Mouse (Mus musculus): ENCODE measurements around the gene Mov10.
"Not testable (repeated sequence)": the region's sequence is repeated elsewhere in the genome, so short reads cannot be mapped to it uniquely, and the experiment has no call there.

The Mov10 gene

DNA sequence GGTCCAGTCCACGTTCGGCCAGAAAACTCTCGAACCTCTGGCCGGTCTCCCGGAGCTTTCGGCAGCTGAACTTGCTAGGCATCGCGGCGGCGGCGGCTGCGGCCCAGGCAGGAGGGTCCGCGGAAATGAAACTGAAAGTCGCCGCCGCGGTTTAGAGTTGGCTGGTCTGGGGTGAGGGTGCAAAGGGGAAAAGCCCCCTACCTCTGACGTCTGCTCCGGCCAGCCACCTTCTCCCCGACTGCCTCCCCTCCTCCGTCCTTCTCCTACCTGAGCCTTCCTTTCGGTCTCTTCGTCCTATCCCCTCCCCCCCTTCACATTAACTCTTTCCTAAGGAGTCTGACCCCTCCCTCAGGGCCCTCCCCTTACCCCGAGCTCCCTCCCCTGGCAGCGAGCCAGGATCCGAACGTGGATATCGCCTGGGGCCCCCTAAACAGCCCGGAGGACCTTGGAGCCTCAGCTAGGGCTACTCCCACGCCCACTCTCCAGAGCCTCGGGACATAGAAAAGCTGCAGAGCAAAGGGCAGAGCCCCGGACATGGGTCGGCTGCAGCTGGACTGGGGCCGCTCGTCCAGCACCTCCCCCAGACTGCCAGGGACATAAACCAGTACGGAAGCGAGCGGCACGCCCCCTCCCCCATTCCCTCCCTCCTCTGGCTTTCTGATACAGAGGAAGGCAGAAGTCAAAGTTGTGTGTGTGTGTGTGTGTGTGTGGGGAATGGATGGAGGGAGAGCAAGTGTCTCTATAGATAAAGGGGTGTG lies at the start of gene Mov10:
Mov10 (minus strand) TSS at position 573 of the 758 bp plus-strand sequence.
- CTCF ChIA-PET, result interaction anchor here (0.7 kb wide), 1 partner anchor 43 kb away, joined by 8 read pairs; no protein-coding TSS in a partner anchor

DNA sequence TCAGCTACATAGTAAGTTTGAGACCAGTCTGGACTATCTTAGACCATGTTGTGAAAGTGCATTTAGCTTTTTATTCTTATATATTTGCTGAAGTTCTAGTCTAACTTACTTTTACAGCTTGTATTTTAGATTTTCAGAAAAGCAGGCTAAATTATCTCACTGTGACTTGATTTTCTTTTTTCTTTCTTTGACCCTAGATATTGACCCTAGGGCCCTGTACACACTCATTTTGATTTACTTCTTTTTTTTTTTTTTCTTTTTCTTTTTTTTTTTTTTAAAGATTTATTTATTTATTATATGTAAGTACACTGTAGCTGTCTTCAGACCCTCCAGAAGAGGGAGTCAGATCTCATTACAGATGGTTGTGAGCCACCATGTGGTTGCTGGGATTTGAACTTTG lies 48.3 kb upstream of the Mov10 start:
- CTCF ChIA-PET, result interaction anchor here (0.7 kb wide), 1 partner anchor 81 kb away, joined by 7 read pairs; no protein-coding TSS in a partner anchor

DNA sequence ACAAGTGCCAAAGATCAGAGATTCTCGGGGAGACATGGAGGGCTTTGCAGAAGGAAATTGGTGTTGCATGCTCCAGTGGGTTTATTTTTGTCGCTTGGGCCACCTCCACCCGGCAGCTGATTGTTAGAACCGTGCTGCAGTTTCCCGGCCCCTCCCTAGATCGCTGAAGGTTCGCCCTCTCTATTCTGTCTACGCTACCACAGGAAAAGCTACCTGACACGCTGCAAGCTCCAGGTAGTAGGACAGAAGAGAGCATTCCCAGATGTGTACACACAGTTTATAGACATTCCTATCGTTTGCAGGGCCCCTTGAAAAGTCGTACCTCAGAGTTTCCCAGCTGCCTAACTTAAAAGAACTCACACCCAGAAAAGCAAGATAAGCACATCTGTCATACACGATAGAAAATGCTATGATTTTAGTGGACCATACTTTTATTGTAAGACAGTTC lies 47.0 kb upstream of the Mov10 start:
- CTCF ChIA-PET, result interaction anchor here (0.6 kb wide), 1 partner anchor 35 kb away, joined by 8 read pairs; no protein-coding TSS in a partner anchor

DNA sequence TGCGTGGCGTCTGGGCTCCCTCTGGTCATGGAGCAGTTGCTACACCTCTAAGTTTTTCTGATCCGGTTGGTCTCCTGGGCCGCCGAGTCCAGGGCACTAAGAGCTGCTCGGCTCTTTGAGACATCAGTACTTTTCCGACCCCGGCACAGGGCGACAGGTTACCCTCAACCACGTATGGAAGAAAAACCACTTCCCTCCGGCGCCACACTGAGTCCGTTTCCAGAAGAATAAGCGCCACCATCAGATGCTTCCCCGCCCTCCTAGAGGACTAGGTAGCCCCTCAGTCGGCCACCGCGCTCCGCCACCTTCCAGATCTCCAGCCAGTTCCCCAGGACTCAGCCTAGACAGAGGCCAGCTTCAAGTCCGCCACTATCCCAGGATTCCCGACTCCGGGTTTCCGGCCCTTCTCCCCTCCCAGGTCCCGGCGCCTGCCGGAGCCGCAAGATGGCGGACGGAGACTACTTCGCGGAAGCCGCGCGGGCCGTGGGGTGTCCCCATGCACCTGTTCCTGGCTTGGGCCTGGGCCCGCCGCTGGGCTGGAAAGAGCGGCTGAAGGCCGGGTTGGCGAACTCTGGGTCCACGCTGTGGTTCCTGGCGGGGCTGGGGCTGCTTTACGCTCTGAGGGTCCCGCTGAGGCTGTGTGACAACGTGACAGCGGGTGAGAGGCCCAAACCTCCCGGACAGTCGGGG lies 46.4 kb upstream of the Mov10 start:
- CTCF ChIA-PET, result interaction anchor here (0.6 to 1.1 kb wide), 2 partner anchors 9 to 1857 kb away, joined by 3 read pairs; no protein-coding TSS in a partner anchor

DNA sequence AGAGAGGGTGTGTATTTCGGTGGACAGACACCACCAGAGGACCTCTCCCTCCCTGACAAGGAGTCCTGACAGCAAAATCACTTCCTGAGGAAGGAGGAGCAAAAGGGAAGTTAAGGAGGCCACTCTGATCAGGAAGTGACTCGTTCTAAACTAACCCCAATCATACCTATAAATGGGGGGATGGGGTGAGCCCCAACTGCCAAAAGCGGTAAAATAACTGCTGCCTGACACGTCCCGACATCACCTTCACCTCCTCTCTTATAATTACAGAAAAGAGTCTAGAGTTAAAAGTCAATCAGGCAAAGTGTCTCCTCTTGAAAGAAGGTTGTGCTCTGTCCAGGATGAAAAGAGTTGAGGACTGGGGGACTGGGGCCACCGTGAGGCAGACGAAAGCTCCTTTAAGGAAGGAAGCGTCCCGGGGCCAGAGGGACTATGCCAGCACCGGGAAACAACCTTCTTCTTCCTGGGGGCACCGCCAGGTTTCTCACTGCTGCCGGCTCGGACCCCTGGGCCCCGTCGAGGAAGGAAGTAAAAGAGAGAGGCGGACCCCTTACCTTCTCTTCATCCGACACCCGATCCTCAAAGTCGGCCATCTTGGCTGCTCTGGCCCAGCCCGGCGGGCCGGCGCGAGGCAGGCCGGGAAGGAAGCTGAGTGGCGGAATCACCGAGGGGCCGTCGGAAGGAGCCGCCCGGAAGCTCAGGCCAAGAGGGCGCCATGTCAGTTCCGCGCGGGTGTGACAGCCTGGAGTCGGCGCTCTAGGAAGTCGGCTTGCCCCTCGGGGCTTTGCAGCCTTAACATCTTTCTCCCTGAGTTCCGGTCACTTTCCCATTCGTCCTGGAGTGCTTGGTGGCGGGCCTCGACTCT lies 45.7 kb upstream of the Mov10 start, which contains the start of the genes St7l and Capza1:
St7l (plus strand) TSS at position 220 of the 865 bp plus-strand sequence.
Capza1 (minus strand) TSS at position 720 of the 865 bp plus-strand sequence.
- CTCF ChIA-PET, result interaction anchor here (0.6 to 1.1 kb wide), 2 partner anchors 8 to 1858 kb away, joined by 3 read pairs; no protein-coding TSS in a partner anchor

DNA sequence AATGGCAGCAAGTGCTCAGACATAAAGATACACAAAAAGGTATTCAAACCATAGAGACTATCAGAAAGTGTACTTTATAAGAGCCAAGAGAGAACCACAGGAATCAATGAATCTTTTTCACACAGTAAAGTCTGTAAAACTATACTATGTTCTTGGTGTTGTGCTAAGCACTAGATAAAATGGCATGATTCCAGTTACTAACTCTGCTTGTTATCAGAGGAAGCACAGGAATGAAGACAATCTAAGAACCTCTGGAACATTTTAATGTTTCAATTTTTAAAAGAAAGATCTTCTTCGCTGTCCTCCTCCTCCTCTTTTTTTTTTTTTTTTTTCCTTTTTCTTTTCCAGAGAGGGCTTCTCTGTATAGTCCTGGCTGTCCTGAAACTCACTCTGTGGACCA lies 40.2 kb upstream of the Mov10 start:
- CTCF ChIA-PET, result no interaction called here

DNA sequence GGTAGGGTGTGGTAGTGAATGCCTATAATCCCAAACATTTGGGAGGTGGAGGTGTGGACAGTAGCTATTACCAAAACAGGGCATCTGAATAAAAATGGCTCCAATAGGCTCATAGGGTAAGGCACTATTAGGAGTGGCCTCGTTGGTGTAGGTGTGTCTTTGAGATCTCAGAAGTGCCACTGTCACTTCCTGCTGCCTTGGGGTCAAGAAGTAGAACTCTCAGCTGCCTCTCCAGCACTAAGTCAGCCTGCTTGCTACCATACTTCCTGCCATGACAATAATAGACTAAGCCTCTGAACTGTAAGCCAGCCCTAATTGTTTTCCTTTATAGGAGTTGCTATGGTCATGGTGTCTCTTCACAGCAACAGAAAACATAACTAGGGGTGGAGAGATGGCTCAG lies 37.7 kb upstream of the Mov10 start:
- CTCF ChIA-PET, result interaction anchor here (0.7 to 0.9 kb wide), 2 partner anchors 8 to 1468 kb away, joined by 3 to 7 read pairs; partner anchors contain the start of genes Capza1 and St7l

DNA sequence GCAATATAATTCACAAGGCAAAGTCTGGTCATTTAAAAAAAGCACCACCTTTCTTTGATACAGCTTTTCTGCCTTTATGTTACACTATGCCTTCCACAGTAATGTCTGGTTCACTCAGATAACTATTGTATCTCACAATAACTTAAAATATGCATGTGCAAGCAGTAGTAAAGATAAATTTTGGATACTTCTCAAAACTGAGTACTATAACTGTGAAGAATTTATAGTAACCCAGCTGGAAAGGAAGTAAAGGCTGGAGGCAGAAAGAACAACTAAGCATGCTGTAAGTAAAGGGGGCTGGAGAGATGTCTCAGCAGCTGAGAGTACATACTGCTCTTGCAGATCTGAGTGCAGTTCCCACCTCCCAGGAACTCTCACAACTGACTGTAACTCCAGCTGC lies 36.5 kb upstream of the Mov10 start:
- CTCF ChIA-PET, result interaction anchor here (0.6 kb wide), 1 partner anchor 8 kb away, joined by 4 read pairs; no protein-coding TSS in a partner anchor

DNA sequence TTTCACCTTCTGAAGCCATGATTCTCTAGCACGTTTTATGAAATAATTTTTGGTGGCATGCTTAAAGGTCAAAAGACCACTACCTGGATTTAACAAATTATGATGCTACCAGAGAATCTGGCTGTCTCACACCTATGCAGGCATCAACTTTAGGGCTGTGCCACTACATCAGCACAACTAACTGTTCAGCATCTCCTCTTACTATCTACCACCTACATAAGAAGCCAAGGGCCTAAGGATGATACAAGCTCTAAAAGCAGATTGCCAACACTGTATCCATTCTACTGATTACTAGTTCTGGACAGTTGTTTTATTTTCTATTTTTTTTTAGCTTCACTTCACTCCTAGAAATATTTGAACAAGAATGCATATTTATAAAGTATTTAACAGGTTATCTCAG lies 36.1 kb upstream of the Mov10 start:
- CTCF ChIA-PET, result interaction anchor here (0.6 kb wide), 1 partner anchor 9 kb away, joined by 4 read pairs; no protein-coding TSS in a partner anchor

DNA sequence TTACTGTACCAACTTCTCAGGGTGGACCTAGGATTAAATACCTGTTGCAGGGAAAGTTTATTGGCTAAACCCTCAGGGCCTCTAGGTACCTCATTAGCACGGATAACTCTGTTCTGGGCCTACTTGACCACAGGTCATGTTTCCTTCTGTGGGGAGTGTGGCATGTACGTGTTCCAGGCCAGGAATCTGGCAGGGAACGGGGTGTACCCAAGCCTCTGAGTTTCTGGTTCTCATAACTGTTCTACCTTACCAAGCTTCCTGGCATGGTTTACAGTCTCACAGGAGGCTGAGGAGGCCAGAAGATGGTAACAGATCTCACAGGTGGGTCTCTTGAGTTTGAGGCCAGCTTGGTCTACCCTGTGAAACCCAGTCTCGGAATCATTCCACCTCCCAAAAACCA lies 28.2 kb upstream of the Mov10 start:
- CTCF ChIA-PET, result no interaction called here

DNA sequence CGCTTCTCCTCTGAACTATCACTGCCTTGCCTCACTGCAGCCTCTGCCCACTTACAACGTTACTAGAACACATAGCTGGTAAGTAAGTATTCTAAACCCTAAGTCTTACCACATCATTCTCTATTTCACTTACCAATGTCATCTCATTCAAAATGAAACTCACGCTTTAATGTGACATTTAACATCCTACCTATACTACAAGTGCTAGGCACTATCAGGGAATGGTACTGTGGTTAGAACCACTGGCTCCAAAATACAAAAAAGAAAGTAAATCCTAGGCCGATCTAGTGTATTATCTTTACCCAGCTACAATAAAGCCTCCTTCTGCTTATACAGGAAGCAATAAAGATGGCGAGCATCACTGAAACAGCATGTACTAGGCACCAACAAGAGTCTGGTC lies 22.7 kb upstream of the Mov10 start:
- CTCF ChIA-PET, result no interaction called here

DNA sequence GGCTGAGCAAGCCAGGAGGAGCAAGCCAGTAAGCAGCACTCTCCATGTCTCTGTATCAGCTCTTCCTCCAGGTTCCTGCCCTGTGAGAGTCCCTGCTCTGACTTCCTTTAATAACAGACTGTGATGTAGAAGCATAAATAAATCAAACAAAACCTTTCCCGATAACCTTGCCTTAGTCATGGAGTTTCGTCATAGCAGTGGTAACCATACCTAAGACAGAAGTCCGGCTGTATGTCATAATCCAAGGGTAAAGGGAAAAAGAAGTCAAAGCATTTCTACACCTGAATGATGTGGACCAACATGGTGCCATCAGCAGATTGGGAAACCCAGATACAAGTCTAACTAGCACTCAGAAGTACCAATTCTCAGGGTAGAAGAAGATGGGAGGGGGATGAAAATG lies 17.4 kb upstream of the Mov10 start:
- CTCF ChIA-PET, result no interaction called here

DNA sequence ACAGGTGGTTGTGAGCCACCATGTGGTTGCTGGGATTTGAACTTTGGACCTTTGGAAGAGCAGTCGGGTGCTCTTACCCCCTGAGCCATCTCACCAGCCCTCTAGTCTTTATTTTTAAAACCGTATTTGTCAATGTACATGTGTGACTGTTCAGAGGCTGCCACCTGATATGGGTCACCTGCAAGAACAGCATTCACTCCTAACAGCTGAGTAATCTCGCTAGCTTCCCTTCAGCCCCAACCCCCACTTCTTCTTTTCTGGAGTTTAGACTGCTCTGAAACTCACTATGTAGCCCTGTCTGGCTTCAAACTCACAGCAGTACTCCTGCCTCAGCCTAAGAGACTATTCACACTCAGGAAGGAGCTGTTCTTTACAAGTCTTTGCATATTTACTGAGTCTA lies 4.0 kb upstream of the Mov10 start:
- CTCF ChIA-PET, result no interaction called here

DNA sequence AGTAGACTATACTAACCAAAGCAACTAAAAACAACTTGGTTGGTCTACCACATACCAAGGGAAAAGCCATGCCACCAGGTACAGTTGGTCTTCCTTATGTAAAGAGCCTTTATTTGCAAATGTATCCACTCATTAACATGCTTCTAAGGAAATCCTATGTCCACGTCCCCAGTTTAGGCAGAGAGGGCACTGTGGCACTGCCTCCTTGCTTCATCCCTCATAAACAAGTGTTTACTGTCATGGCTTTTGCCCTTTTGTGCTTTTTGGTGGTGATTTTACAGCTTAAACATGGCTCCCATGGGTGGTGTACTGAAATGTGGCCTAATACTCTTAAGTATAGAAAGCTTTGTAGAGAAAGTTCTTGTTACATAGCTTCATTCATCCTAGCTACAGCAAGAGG lies 2.1 kb upstream of the Mov10 start:
- CTCF ChIA-PET, result no interaction called here

DNA sequence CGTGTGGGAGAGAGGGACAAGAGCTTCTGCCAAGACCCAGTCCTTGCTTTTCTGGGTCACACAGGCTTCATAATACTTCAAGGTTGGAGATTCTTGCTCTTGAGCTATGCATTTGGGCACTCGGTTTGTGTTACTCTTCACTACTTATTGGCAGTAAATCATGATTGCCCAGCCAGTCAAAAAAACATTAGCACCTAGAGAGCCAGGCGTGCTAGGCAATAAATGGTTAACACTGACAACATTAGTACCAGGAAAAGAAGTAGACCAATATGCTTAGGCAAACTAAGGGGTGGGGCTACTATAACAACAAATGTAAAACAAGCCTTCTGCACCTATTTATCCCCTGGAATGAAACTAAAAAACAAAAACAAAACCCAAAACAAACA lies 379 bp upstream of the Mov10 start:
- CTCF ChIA-PET, result interaction anchor here (0.7 kb wide), 1 partner anchor 43 kb away, joined by 8 read pairs; no protein-coding TSS in a partner anchor

DNA sequence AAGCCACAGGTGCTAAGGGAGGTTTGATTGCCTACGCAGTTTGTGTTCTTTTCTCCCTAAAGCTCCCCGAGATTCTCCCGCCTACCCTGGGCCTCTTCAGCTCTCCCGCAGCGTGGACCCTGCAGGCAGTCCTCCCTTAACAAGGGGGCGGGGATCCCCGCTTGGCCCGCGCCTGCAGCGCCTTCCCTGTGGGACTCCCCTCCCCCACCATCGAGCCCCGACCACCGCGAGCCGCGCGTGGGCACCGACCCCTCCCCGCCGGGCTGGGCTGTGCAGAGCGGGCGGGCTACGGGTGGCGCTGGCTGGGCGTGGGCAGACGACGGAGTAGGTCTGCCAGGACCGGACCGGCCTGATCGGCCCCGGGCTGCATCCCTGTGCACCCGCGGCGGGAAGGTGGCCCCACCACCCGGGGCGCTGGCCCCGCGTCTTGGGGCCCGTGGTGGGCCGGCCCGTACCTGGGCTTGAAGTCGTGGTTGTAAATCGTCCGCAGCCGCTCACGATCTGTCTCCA lies 827 bp downstream of the Mov10 start:
- CTCF ChIA-PET, result no interaction called here

DNA sequence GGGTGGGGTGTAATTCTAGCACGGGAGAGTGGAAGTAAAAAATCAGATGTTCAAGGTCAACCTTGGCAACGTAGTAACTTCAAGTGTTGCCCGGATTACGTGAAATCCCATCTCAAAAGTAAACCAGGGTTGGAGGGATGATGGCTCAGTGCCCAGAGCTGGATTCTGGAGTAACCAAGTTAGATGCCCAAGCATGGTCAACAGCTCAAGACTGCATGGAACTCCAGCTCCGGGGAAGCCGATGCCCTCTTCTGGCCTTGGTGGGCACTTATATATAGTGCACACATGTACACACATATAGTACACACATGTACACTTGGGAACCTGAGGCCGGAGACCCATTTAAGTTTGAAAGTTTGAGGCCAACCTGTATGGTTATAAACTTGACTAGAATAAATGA lies 2.2 kb downstream of the Mov10 start:
- CTCF ChIA-PET, result no interaction called here

DNA sequence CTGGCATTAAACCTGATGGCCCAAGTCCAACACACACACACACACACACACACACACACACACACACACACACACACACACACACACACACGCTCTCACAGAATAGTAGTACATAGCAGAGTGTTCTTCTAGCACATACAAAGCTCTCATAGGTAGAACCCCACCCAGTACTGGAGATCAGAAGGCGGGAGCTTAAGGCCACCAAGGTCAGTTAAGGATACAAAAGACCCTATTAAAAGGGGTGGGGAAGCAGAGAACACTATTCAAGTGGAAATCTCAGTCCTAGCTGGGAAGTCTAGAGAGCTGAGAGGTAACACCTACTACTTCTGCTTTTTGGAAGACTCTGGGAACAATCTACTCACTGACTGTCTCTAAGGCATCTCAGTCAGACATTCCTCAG lies 3.0 kb downstream of the Mov10 start:
- CTCF ChIA-PET, result no interaction called here

DNA sequence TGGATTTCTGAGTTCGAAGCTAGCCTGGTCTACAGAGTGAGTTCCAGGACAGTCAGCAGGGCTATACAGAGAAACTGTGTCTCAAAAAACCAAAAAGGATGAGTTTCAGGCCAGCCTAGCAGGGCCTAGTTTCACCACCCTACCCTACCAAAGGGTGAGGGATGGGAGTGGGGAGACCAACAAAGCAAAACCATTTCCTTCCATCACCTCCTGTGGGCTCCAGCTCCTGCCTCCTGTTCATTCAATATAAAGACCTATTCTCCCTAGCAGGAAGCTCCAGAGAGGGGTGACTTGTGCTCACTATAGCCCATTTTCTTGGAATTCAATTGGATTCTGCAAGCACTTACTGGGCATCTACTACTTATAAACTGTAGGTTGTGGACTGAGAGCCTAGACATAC lies 3.6 kb downstream of the Mov10 start:
- CTCF ChIA-PET, result no interaction called here

DNA sequence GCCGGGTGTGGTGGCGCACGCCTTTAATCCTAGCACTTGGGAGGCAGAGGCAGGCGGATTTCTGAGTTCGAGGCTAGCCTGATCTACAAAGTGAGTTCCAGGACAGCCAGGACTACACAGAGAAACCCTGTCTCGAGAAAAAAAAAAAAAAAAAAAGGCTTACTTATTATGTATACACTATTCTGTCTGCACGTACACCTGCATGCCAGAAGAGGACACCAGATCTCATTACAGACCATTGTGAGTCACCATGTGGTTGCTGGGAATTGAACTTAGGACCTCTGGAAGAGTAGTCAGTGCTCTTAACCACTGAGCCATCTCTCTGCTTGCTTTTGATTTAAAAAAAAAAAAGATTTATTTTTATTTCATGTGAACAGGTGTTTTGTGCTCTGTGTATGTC lies 5.1 kb downstream of the Mov10 start:
- CTCF ChIA-PET, result not testable (repeated sequence)

DNA sequence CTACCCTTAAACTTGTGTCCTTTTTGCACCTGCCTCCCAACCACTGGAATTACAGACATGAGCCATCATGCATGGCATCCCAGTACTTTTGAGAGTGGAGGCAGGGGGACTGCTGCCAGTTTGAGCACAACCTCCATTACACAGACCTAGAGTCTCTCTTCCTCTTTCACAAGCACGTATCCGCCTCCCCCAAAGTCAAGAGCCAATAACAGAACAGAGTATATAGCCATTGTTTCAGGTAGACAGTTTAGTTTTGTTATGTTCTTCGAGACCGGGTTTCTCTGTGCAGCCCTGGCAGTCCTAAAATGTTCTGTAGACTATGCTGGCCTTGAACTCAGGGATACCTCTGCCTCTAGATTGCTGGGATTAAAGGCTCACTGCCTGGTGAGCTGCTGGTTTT lies 6.1 kb downstream of the Mov10 start:
- CTCF ChIA-PET, result no interaction called here

DNA sequence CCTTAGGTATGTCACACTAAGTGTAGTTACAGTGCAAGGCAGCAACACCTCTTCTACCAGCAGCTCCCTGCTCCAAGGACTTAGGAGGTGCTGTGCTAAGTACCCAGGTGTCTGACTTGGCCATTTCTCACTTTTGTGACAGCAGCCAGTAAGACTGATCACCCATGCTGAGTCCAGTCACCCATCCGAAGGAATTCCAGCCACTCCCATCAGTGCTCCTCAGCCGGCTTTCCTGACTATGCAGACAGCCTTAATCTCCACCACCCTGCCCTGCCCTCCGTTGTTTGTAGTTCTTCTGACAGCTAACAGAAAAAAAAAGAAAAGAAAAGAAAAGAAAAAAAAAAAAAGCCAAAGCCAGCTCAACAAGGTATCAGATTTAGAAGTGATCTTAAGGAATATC lies 6.6 kb downstream of the Mov10 start:
- CTCF ChIA-PET, result no interaction called here

Data from spleen, embryonic (tissue).